ENCODE assay signal across 17 mouse cellular contexts in genomic region chr15:98823434-98823833, GRCm38 (mm10). TPM values are rescaled to one million over a fixed set of nuclear protein-coding genes. Genes with fewer than 3 reads are reported as not detected.
DNase-seq lines count a peak whose midpoint lies in the region; ATAC-seq and TF ChIP-seq lines count a peak whose summit lies in the region.
"Had no signal": no experiment of that assay in that cellular context is flagged by ENCODE, and none has a peak within 500 bp of the region (broad histone marks: within the 10 kb centered on the region; RNA-seq: fewer than 3 reads in every experiment).

No protein-coding gene starts in this region.

- 0 out of 2 replicates have a peak, but pooled peaks have one; percentile 34 for TF ChIP-seq CTCF in hindbrain, postnatal 0 days (IDR thresholded peaks at IDR 0.05; ENCODE audit: low read depth)
- peak; percentile 41 for TF ChIP-seq CTCF in lung, postnatal 0 days (IDR thresholded peaks at IDR 0.05)
- peak; percentile 17; the same call in 1 of the 2 replicates for TF ChIP-seq CTCF in small intestine, adult 2 months (IDR thresholded peaks at IDR 0.05; ENCODE audit: extremely low read depth, insufficient read length, insufficient replicate concordance, low read depth, low read length)

- no peaks in the 10 kb centered on the region for H3K4me1 ChIP-seq in hindbrain, postnatal 0 days (ENCODE audit: insufficient read depth, low read length)
- no peaks in the 10 kb centered on the region for H3K4me1 ChIP-seq in hindbrain, embryonic 13.5 days (replicated peaks)
- no peaks in the 10 kb centered on the region for H3K4me1 ChIP-seq in lung, postnatal 0 days (ENCODE audit: insufficient read depth, low read depth, low read length)
- peaks cover 7% of the 10 kb centered on the region; the same call in 1 of the 2 replicates for H3K4me1 ChIP-seq in small intestine, adult 2 months (ENCODE audit: control insufficient read depth, insufficient read depth, insufficient read length, low read length)
- H3K4me1 ChIP-seq in midbrain, embryonic 13.5 days (replicated peaks), result no peaks in the 10 kb centered on the region

- no peak for DNase-seq in hindbrain, postnatal 0 days (ENCODE audit: low spot score)
- DNase-seq in lung, postnatal 0 days (ENCODE audit: low spot score), result no peak
- DNase-seq in lung, postnatal 4 days, result no peak
- peak; percentile 41 for DNase-seq in ES-CJ7 (ENCODE audit: low read depth, low spot score)
- DNase-seq in urinary bladder, postnatal 4 days (ENCODE audit: low spot score in 2 of 2), result no peak
- DNase-seq: adrenal gland, postnatal 25 days; cerebellum, adult 11-12 months; embryo, embryonic 11 days; heart, adult 11 months; heart, postnatal 4 days had no signal

- no peak for TF ChIP-seq POLR2A in small intestine, adult 2 months (IDR thresholded peaks at IDR 0.05; ENCODE audit: low read depth, low read length)

- H3K36me3 ChIP-seq in hindbrain, postnatal 0 days (ENCODE audit: insufficient read depth, low read length), result peaks cover 16% of the 10 kb centered on the region; the same call in 1 of the 2 replicates
- peaks cover 45% of the 10 kb centered on the region for H3K36me3 ChIP-seq in hindbrain, embryonic 13.5 days
- H3K36me3 ChIP-seq in lung, postnatal 0 days (ENCODE audit: insufficient read depth, low read length), result peaks cover 17% of the 10 kb centered on the region; the same call in 1 of the 2 replicates
- peaks cover 38% of the 10 kb centered on the region for H3K36me3 ChIP-seq in small intestine, adult 2 months (ENCODE audit: control insufficient read depth, insufficient read depth, low read length)
- H3K36me3 ChIP-seq in midbrain, embryonic 13.5 days, result peaks cover 43% of the 10 kb centered on the region

- no peak overlapping the region for H3K9ac ChIP-seq in hindbrain, postnatal 0 days (replicated peaks; ENCODE audit: low read length)
- H3K9ac ChIP-seq in hindbrain, embryonic 13.5 days, result no peak overlapping the region
- no peak overlapping the region for H3K9ac ChIP-seq in lung, postnatal 0 days (replicated peaks; ENCODE audit: low read depth)
- H3K9ac ChIP-seq in midbrain, embryonic 13.5 days (replicated peaks), result no peak overlapping the region

- TF ChIP-seq EP300 in lung, postnatal 0 days (IDR thresholded peaks at IDR 0.05), result no peak

- no peaks in the 10 kb centered on the region for H3K27me3 ChIP-seq in hindbrain, postnatal 0 days (ENCODE audit: insufficient read depth, low read length)
- H3K27me3 ChIP-seq in hindbrain, embryonic 13.5 days, result no peaks in the 10 kb centered on the region
- no peaks in the 10 kb centered on the region for H3K27me3 ChIP-seq in lung, postnatal 0 days (replicated peaks; ENCODE audit: insufficient read depth, low read length)
- no peaks in the 10 kb centered on the region for H3K27me3 ChIP-seq in small intestine, adult 2 months (ENCODE audit: control insufficient read depth, insufficient read depth, low read length)
- no peaks in the 10 kb centered on the region for H3K27me3 ChIP-seq in midbrain, embryonic 13.5 days

- no peak for ATAC-seq in hindbrain, postnatal 0 days
- no peak for ATAC-seq in hindbrain, embryonic 13.5 days (ENCODE audit: low FRiP score)
- ATAC-seq in lung, postnatal 0 days, result no peak
- no peak for ATAC-seq in midbrain, embryonic 13.5 days

- no peak overlapping the region for H3K27ac ChIP-seq in hindbrain, postnatal 0 days
- no peak overlapping the region for H3K27ac ChIP-seq in hindbrain, embryonic 13.5 days
- no peak overlapping the region for H3K27ac ChIP-seq in lung, postnatal 0 days (ENCODE audit: low read length)
- H3K27ac ChIP-seq in small intestine, adult 2 months (ENCODE audit: insufficient read depth, low read depth, low read length), result no peak overlapping the region
- H3K27ac ChIP-seq in midbrain, embryonic 13.5 days, result no peak overlapping the region

- 71% methylated on average over 3 of the region's 3 CpGs for WGBS in hindbrain, postnatal 0 days
- WGBS in hindbrain, embryonic 13.5 days, result 59% methylated on average over 3 of the region's 3 CpGs
- WGBS in lung, postnatal 0 days, result 69% methylated on average over 3 of the region's 3 CpGs
- WGBS in small intestine, adult 2 months, result 81% methylated on average over 3 of the region's 3 CpGs
- WGBS in midbrain, embryonic 13.5 days, result 73% methylated on average over 3 of the region's 3 CpGs

- H3K4me3 ChIP-seq in hindbrain, postnatal 0 days (ENCODE audit: low read length), result no peak overlapping the region
- H3K4me3 ChIP-seq in hindbrain, embryonic 13.5 days, result no peak overlapping the region
- H3K4me3 ChIP-seq in lung, postnatal 0 days (ENCODE audit: low read depth, low read length), result no peak overlapping the region
- no peak overlapping the region for H3K4me3 ChIP-seq in small intestine, adult 2 months (ENCODE audit: low read depth, low read length)
- no peak overlapping the region for H3K4me3 ChIP-seq in midbrain, embryonic 13.5 days (replicated peaks)
- H3K4me3 ChIP-seq: erythroblast, embryonic 14.5 days had no signal

- no peaks in the 10 kb centered on the region for H3K9me3 ChIP-seq in hindbrain, postnatal 0 days (ENCODE audit: low read length)
- H3K9me3 ChIP-seq in hindbrain, embryonic 13.5 days, result no peaks in the 10 kb centered on the region
- no peaks in the 10 kb centered on the region for H3K9me3 ChIP-seq in lung, postnatal 0 days (ENCODE audit: low read length)
- no peaks in the 10 kb centered on the region for H3K9me3 ChIP-seq in midbrain, embryonic 13.5 days

- H3K4me2 ChIP-seq in hindbrain, postnatal 0 days (ENCODE audit: low read depth, low read length), result no peak overlapping the region
- no peak overlapping the region for H3K4me2 ChIP-seq in hindbrain, embryonic 13.5 days
- no peak overlapping the region for H3K4me2 ChIP-seq in lung, postnatal 0 days (replicated peaks; ENCODE audit: low read depth, low read length)
- H3K4me2 ChIP-seq in midbrain, embryonic 13.5 days (replicated peaks), result no peak overlapping the region

RNA-seq across cellular contexts. Expression of gene Prkag1, which starts 7.9 kb away (rescaled TPM):
- 62.4 and 99.4 TPM in 2 replicates for total RNA-seq in hindbrain, postnatal 0 days (2014; rRNA removed)
- polyA plus RNA-seq in hindbrain, postnatal 0 days (2015; fragmentation: Nextera tagmentation; extraction: Ambion mirVana), result 61.1 and 62.3 TPM in 2 replicates
- polyA plus RNA-seq in hindbrain, embryonic 13.5 days (2015; fragmentation: Nextera tagmentation; extraction: Ambion mirVana), result 73.4 and 77.5 TPM in 2 replicates
- 72.2 and 76.7 TPM in 2 replicates for polyA plus RNA-seq in lung, postnatal 0 days (2015; fragmentation: Nextera tagmentation; extraction: Ambion mirVana)
- polyA plus RNA-seq in small intestine, adult 2 months (2012; rRNA removed), result 34.0 and 65.7 TPM in 2 replicates
- 83.3 and 89.9 TPM in 2 replicates for polyA plus RNA-seq in midbrain, embryonic 13.5 days (2015; fragmentation: Nextera tagmentation; extraction: Ambion mirVana)

RNA-seq across cellular contexts. Expression of gene Ddn, which starts 14.1 kb away (rescaled TPM):
- 2.7 and 6.5 TPM in 2 replicates for total RNA-seq in hindbrain, postnatal 0 days (2014; rRNA removed)
- polyA plus RNA-seq in hindbrain, postnatal 0 days (2015; fragmentation: Nextera tagmentation; extraction: Ambion mirVana), result 0.45 and 0.64 TPM in 2 replicates
- polyA plus RNA-seq in hindbrain, embryonic 13.5 days (2015; fragmentation: Nextera tagmentation; extraction: Ambion mirVana), result 0.63 and 0.69 TPM in 2 replicates
- polyA plus RNA-seq in lung, postnatal 0 days (2015; fragmentation: Nextera tagmentation; extraction: Ambion mirVana), result 0.04 TPM in 2 replicates
- not detected in 2 replicates for polyA plus RNA-seq in small intestine, adult 2 months (2012; rRNA removed)
- 0.50 and 1.2 TPM in 2 replicates for polyA plus RNA-seq in midbrain, embryonic 13.5 days (2015; fragmentation: Nextera tagmentation; extraction: Ambion mirVana)
- polyA plus RNA-seq: liver, embryonic 16.5 days had no signal

RNA-seq across cellular contexts. Expression of gene Wnt1, which starts 33.8 kb away (rescaled TPM):
- 0.05 TPM in 1 of 2 replicates, not detected in the other for total RNA-seq in hindbrain, postnatal 0 days (2014; rRNA removed)
- 0.52 and 0.59 TPM in 2 replicates for polyA plus RNA-seq in hindbrain, postnatal 0 days (2015; fragmentation: Nextera tagmentation; extraction: Ambion mirVana)
- polyA plus RNA-seq in hindbrain, embryonic 13.5 days (2015; fragmentation: Nextera tagmentation; extraction: Ambion mirVana), result 3.7 and 4.6 TPM in 2 replicates
- polyA plus RNA-seq in lung, postnatal 0 days (2015; fragmentation: Nextera tagmentation; extraction: Ambion mirVana), result not detected in 2 replicates
- polyA plus RNA-seq in small intestine, adult 2 months (2012; rRNA removed), result 0.06 TPM in 1 of 2 replicates, not detected in the other
- polyA plus RNA-seq in midbrain, embryonic 13.5 days (2015; fragmentation: Nextera tagmentation; extraction: Ambion mirVana), result 4.0 and 8.6 TPM in 2 replicates
- total RNA-seq: adrenal gland, postnatal 25 days; heart, postnatal 4 days had no signal
- polyA plus RNA-seq: erythroblast, embryonic 14.5 days; kidney, embryonic 14.5 days; liver, embryonic 16.5 days; thymus, postnatal 0 days had no signal

RNA-seq across cellular contexts. Expression of gene Wnt10b, which starts 45.5 kb away (rescaled TPM):
- 1.4 and 4.5 TPM in 2 replicates for total RNA-seq in hindbrain, postnatal 0 days (2014; rRNA removed)
- 0.29 TPM in 1 of 2 replicates, not detected in the other for polyA plus RNA-seq in hindbrain, postnatal 0 days (2015; fragmentation: Nextera tagmentation; extraction: Ambion mirVana)
- 0.12 TPM in 1 of 2 replicates, not detected in the other for polyA plus RNA-seq in hindbrain, embryonic 13.5 days (2015; fragmentation: Nextera tagmentation; extraction: Ambion mirVana)
- 0.13 and 0.14 TPM in 2 replicates for polyA plus RNA-seq in lung, postnatal 0 days (2015; fragmentation: Nextera tagmentation; extraction: Ambion mirVana)
- polyA plus RNA-seq in small intestine, adult 2 months (2012; rRNA removed), result 0.17 and 0.18 TPM in 2 replicates
- 0.24 TPM in 1 of 2 replicates, not detected in the other for polyA plus RNA-seq in midbrain, embryonic 13.5 days (2015; fragmentation: Nextera tagmentation; extraction: Ambion mirVana)
- polyA plus RNA-seq: erythroblast, embryonic 14.5 days; kidney, embryonic 14.5 days; liver, embryonic 16.5 days had no signal

RNA-seq across cellular contexts. Expression of gene Kmt2d, which starts 47.6 kb away (rescaled TPM):
- 27.7 and 37.8 TPM in 2 replicates for total RNA-seq in hindbrain, postnatal 0 days (2014; rRNA removed)
- 7.4 and 7.6 TPM in 2 replicates for polyA plus RNA-seq in hindbrain, postnatal 0 days (2015; fragmentation: Nextera tagmentation; extraction: Ambion mirVana)
- 11.6 and 12.1 TPM in 2 replicates for polyA plus RNA-seq in hindbrain, embryonic 13.5 days (2015; fragmentation: Nextera tagmentation; extraction: Ambion mirVana)
- 8.7 and 11.1 TPM in 2 replicates for polyA plus RNA-seq in lung, postnatal 0 days (2015; fragmentation: Nextera tagmentation; extraction: Ambion mirVana)
- 19.4 and 36.2 TPM in 2 replicates for polyA plus RNA-seq in small intestine, adult 2 months (2012; rRNA removed)
- polyA plus RNA-seq in midbrain, embryonic 13.5 days (2015; fragmentation: Nextera tagmentation; extraction: Ambion mirVana), result 13.1 and 13.9 TPM in 2 replicates
